Mouse (Mus musculus) liver (tissue): ENCODE results near the gene Kif3b.
A peak's percentile ranks its signal among the peaks of the same experiment; 100 is the strongest.
"Not testable (repeated sequence)": the region's sequence is repeated elsewhere in the genome, so short reads cannot be mapped to it uniquely, and the experiment has no call there.

Experiments
- DNase-seq: peaks from one replicate; pipeline ENCODE4 v3.0.0-alpha.2; 2020; ENCODE audit warnings: mixed read lengths

Gene Kif3b

GRCm38 (mm10) chr2:153346221-153347182 lies 55.3 kb downstream of the Kif3b start:
- DNase-seq: peak; percentile 84

DNA sequence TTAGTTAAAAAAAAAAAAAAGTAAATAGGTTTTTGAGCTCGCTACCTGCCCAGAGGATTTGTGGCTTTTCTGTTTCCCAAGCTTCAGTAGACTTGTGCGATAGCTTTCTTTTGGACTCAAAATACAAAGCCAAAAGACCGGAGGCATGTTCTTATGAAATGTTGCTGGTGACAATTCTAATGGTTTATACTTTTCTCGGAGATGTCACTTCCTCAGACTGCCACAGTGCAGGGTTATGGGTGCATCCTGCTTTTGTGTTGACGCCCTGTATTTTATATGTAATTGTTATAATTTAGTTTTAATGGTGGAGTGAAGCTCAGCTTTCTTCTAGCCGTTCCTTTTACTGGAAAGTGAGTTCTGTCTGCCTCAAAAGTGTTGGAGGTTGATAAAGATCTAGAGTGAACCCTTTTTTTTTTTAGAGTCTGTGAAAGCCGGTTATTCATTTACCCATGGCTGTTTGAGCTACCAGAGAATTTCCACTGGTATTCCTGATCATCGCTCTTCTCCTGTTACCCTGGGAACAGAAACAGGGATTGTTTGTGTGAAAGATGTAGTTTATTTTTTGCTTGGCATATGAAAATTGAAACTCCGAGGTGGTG lies 56.1 kb downstream of the Kif3b start:
- no peak for DNase-seq

- no peak for DNase-seq
Measured at GRCm38 (mm10) chr2:153348100-153348831, 57.1 kb downstream of the Kif3b start.

DNA sequence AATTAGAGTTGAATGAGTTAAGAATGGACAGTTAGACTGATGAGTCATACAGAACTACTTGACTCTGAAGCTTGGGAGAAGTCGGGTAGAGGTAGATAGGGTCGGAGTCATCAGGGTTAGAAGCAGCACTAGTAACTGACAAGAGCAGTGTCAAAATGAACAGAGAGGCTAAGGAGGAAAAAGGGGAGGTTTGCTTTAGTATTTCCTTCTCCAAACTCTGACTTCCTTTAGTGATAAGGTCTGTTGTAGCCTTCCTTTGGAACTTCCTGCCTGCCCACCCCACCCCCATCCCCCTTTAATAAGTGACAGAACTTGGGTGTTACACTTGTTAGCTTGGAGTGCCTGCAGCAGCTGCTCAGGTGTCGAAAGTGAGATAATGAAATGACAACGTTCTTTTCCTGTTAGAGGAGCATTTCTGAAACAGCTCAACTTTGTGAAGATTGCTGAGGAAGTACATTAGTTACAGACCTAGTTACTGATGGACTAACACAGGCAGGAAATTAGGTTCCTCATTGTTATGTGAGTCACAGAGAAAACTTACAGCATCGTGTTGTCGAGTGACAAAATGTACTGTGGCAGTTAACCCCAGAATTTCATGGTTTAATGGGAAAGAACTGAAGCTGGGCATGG lies 59.5 kb downstream of the Kif3b start:
- DNase-seq: peak; percentile 54

DNA sequence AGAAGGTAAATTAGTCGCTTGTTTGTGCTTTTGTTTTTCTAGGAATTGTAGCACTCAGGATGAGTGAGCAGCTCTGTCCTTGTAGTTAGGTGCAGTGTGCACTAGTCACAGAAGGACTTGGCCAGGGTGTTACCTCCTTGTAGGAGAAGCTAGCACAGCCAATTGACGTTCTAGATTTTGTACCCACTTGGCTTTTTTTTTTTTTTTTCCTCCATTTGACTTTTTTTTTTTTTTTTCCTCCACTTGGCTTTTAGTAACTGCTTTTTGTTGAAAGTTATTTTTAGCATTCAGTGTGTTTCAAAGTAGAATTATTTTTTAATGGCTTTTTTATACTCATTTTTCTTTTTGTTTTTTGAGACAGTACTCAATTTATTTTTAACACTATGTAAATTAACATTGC lies 63.4 kb downstream of the Kif3b start:
- no peak for DNase-seq

GRCm38 (mm10) chr2:153356784-153357183 lies 65.6 kb downstream of the Kif3b start:
- DNase-seq: no peak

- no peak for DNase-seq
Measured at GRCm38 (mm10) chr2:153361101-153361710, 70.0 kb downstream of the Kif3b start.

GRCm38 (mm10) chr2:153364531-153364930 lies 73.3 kb downstream of the Kif3b start:
- not testable (repeated sequence) for DNase-seq

GRCm38 (mm10) chr2:153370871-153371270 lies 79.7 kb downstream of the Kif3b start:
- DNase-seq: no peak

GRCm38 (mm10) chr2:153375380-153375779 lies 84.2 kb downstream of the Kif3b start:
- no peak for DNase-seq

DNA sequence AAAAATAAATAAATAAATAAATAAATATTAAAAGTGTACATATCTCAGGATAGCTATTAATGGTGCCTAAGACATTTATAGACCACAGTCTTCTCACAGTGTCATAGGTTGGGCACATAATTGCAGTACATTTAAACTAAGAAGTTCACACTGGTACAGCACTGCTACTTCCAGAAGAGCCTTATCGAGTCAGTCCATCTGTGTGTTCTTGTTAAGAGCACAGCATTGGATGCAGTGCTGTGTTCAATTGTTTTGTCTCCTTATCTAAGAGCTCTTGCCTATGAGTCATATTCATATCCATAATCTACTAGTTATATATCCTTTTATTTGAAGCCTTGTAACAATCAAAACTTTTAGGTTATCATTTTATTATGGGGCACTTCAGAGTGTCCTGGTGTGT lies 89.3 kb downstream of the Kif3b start:
- DNase-seq: no peak
